Mouse (Mus musculus): ENCODE results near the gene Zc3hc1.

DNA sequence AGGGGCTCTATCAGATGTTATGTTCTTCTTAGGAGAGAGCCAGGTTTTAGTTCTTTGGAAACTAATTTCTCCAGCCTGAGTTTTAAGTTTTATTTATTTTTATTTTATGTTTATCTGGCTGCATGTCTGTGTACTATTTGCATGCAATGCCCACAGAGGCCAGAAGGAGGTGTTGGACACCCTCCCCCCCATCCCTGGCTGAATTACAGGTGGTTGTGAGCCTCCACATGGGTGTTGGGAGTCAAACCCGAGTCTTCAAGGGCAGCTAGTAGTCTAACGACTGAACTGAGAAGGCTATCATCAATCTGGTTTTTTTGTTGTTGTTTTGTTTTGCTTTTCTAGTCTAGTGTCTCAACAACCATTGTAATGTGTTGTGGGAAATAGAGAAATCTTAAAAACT is 25.3 kb upstream of the Zc3hc1 start:
- TF ChIP-seq CTCF (IDR thresholded peaks at IDR 0.05; ENCODE audit: borderline replicate concordance, extremely low read depth, insufficient read depth, insufficient read length) (no peak), POLR2A (IDR thresholded peaks at IDR 0.05; ENCODE audit: borderline replicate concordance, extremely low read depth, insufficient read depth, insufficient read length, poor library complexity, severe bottlenecking) (no peak)
